Mouse (Mus musculus) cerebellum, adult 2 months (tissue): Measurements from ENCODE around the gene Cdca4. TPM values are rescaled to one million over a fixed set of nuclear protein-coding genes. Genes with fewer than 3 reads are reported as not detected.
"Not testable (repeated sequence)": the region's sequence is repeated elsewhere in the genome, so short reads cannot be mapped to it uniquely, and the experiment has no call there.

Source experiments
- DNase-seq, 2 experiments: peaks; one replicate each; pipeline ENCODE4 v3.0.0; 2021
- H3K27ac ChIP-seq: fragments of 200-500 bp; 2 replicates; pipeline ENCODE4 v1.5.1; 2012; ENCODE audit warnings: low read length, control low read depth, inconsistent platforms; ENCODE audit not compliant: insufficient read depth
- H3K27me3 ChIP-seq: fragments of 200-500 bp; 2 replicates; pipeline ENCODE4 v1.6.1; 2012; ENCODE audit warnings: inconsistent platforms, mild to moderate bottlenecking, low read length, moderate library complexity; ENCODE audit not compliant: control insufficient read depth, insufficient read depth
- H3K4me1 ChIP-seq: fragments of 200-500 bp; 2 replicates; pipeline ENCODE4 v1.6.1; 2011; ENCODE audit warnings: low read length; ENCODE audit not compliant: control insufficient read depth, insufficient read depth
- H3K4me3 ChIP-seq: fragments of 200-500 bp; replicated peaks from 2 replicates; pipeline ENCODE3; 2011; ENCODE audit warnings: mild to moderate bottlenecking, low read depth, low read length, control low read depth; ENCODE audit not compliant: insufficient read depth
- CTCF ChIP-seq: fragments of 200-500 bp; IDR thresholded peaks from 2 replicates; pipeline ENCODE4 v1.5.1; 2011; ENCODE audit warnings: low read depth, mild to moderate bottlenecking, control low read depth, low read length, moderate library complexity, borderline replicate concordance; ENCODE audit not compliant: insufficient read depth
- POLR2A ChIP-seq: fragments of 200-500 bp; IDR thresholded peaks from 2 replicates; pipeline ENCODE4 v1.6.1; 2011; ENCODE audit warnings: low read length, control low read depth, borderline replicate concordance; ENCODE audit not compliant: insufficient read depth
- WGBS: fragments of 180-500 bp; shearing (Covaris S2); methylation state at CpG from one replicate; pipeline ENCODE4 v1.1.7; 2018; 5-methylcytosine and 5-hydroxymethylcytosine counted together
- polyA plus RNA-seq: library from polyadenylated mRNA; depleted of rRNA; stranded (reverse); fragments of >200 nt; gene quantifications from 2 replicates; pipeline ENCODE4 v1.2.3, GENCODE M21; 2012

Cdca4 gene
- polyA plus RNA-seq, 1 experiment: 9.3 TPM

DNA sequence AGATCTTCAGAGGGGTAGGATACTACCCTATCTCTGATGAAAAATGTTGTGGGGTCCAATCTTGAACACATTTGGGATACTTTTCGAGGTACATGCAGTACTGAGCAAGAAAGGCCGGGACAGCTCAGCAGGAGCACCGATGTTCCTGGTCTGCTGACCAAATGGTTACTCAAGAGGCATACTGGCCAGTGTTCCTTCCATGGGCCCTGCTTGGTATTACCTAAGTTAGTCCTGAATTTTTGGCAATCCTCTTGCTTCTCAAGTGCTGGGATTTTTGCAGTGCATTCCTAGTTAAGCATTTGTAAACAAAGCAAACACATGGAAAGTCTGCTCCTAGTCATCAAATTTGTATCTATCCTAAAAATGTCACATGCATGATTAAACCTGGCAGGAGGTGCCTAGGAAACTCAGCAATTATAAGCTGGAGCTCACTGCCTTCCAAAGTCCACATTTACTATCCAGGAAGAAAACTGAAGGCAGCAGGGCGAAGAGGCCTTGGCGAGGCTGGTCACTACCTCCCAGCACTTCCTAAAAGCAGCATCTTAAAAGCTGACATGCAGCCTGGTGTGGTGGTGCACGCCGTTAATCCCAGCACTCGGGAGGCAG is 10.1 kb downstream of the Cdca4 start:
- Histone ChIP-seq H3K4me1 (peaks cover 4% of the 10 kb centered on the region; the same call in 1 of the 2 replicates), H3K4me3 (no peak overlapping the region), H3K27me3 (no peaks in the 10 kb centered on the region), H3K27ac (no peak overlapping the region)
- DNase-seq: no peak
- no peak for TF ChIP-seq POLR2A
- no peak for TF ChIP-seq CTCF
- 76% methylated on average over 8 of the region's 8 CpGs for WGBS

DNA sequence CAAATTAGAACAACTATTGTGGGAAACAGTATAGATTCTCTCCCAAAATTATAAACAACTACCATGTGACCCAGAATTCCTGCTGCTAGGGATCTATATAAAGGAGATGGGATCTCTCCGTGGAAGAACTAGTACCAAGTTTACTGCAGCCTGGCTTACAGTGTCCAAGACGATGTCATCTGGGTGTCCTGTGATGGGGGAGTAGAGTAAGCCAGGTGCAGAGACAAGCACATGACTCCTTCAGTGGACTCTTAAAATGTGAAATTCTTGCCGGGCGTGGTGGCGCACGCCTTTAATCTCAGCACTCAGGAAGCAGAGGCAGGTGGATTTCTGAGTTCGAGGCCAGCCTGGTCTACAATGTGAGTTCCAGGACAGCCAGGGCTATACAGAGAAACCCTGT is 12.4 kb downstream of the Cdca4 start:
- WGBS: 70% methylated on average over 7 of the region's 7 CpGs
- not testable (repeated sequence) for H3K27ac ChIP-seq, H3K27me3 ChIP-seq, H3K4me1 ChIP-seq, H3K4me3 ChIP-seq, DNase-seq

DNA sequence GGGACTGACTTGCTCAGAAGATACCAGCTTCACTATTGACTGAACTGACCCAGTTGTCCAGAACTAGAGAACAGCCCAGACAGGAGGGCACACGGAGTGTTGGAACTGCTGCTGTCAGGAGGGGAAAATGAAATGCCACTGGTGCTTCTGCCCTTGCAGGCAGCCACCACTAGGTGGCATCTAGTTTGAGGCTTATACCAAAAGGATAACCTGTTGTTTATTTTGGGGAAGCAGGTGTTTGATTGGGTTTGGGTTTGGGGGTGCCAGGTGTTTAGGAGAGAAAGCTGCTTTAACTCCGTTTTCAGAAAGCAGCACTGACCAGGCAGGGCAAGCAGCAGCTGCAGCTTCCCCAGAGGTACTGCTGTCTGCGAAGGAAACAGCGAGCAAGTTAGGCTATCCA is 12.9 kb downstream of the Cdca4 start:
- TF ChIP-seq POLR2A: no peak
- TF ChIP-seq CTCF: peak; percentile 77
- Histone ChIP-seq H3K27me3 (no peaks in the 10 kb centered on the region), H3K4me1 (no peaks in the 10 kb centered on the region; the same call in 1 of the 2 replicates), H3K27ac (no peak overlapping the region), H3K4me3 (no peak overlapping the region)
- DNase-seq: peak; percentile 48 to 63
- 49% methylated on average over 4 of the region's 4 CpGs for WGBS

DNA sequence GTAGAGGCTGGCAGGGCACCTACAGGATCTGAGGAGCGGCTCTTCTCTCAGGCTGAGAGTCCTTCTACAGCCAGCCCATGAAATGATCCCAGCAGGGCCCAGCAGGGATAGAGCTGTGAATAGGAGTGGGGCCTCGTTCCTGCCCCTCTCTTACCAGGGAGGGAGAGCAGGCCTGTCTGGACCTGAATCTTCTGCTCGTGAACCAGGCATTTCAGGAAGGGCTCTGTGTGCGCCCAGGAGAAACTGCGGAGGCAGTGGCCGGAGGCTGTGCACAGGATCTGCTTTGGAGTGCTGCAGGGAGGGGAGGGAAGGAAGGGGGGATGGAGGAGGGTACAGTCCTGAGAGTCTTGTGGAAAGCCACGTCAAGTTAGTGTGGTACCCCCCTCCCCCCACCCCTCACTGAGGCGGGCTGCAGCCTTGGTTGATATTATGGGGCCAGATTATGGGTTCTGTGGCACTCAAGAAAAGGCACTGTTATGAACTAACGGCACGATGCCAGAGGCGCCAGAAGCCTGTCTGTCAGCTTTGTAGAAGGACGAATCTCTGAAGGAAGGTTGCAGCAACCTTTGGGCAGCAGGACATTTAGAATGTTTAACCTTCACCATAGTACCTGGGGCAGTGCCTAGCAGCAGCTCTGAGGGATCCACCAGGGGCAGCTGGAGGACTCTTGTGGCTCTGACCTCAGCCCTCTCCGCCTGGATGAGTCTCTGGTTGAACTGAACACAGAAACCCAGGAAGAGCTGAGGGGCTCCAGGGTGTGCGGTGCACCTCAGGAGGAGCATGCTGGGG is 14.3 kb downstream of the Cdca4 start:
- WGBS: 77% methylated on average over 14 of the region's 14 CpGs

DNA sequence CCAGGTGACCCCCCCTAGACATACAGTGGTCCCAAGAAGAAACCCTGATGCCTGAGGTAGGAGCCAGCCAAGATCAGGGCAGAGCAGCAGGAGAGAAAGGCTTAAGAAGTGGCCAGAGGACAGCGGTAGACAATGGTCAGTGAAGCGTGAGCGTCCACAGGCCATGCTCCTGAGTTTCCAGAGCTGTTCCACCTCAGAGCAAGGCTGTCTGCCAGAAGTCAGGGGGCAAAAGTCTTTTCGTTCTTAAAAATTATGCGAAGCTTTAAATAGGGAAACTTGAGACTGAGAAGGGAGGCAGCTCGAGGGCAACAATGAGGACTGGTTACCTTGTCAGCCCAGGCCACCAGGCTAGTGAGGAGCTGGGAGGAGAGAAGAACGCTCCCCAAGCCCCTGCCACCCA is 15.9 kb downstream of the Cdca4 start:
- H3K27me3 ChIP-seq: no peaks in the 10 kb centered on the region
- H3K4me3 ChIP-seq: no peak overlapping the region
- H3K27ac ChIP-seq: no peak overlapping the region
- TF ChIP-seq POLR2A: no peak
- no peak for TF ChIP-seq CTCF
- 71% methylated on average over 7 of the region's 7 CpGs for WGBS
- DNase-seq: no peak
- peaks cover 4% of the 10 kb centered on the region; the same call in 1 of the 2 replicates for H3K4me1 ChIP-seq

More for the DNA sequence above, 14.3 kb downstream of the Cdca4 start:
- Histone ChIP-seq H3K27ac (no peak overlapping the region), H3K4me1 (no peaks in the 10 kb centered on the region), H3K4me3 (no peak overlapping the region), H3K27me3 (no peaks in the 10 kb centered on the region)
- DNase-seq: no peak
- no peak for TF ChIP-seq POLR2A
- no peak for TF ChIP-seq CTCF

DNA sequence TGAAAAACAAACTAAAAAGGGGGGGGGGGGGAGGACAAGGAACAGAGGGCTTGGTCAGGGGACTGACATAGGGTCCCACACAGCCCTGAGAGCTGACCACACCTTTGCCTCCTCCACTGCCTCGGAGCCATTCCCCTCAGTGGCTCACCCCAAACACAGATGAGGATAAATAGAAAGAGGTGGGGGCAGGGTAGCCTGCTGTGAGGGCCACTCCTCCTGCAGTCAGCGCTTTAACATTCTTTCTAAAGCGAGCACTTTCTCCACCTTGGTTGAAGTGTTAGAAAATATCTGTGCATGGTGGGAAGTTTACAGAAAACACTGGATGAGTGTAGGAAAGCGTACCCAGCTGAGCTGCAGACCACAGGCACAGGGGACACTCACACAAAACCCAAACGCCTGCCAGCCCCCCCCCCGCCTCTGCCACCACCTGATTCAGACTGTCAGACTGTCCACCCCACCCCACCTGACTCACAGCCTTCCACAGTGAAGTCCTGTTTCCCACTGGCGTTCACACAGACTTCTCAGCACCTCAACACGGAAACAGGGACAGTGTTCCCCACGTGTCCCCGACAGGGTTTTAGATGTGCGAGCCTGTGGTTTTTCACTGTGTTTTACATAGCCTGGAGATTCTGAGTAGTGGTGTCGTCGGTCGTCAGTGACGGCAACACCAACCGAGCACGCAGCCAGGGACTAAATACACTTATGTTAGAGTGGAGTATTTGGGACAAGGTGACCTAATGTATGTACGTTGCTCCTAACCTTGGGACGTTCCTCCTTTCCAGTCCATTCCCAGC is 18.9 kb downstream of the Cdca4 start:
- no peak for DNase-seq
- no peaks in the 10 kb centered on the region for H3K27me3 ChIP-seq
- WGBS: 60% methylated on average over 19 of the region's 19 CpGs
- H3K4me3 ChIP-seq: no peak overlapping the region
- H3K4me1 ChIP-seq: peaks cover 8% of the 10 kb centered on the region
- no peak overlapping the region for H3K27ac ChIP-seq
- TF ChIP-seq POLR2A: no peak
- no peak for TF ChIP-seq CTCF

GRCm38 (mm10) chr12:112809641-112810040 is 19.6 kb downstream of the Cdca4 start:
- TF ChIP-seq CTCF: no peak
- TF ChIP-seq POLR2A: no peak
- no peaks in the 10 kb centered on the region for H3K27me3 ChIP-seq
- peaks cover 8% of the 10 kb centered on the region for H3K4me1 ChIP-seq
- no peak overlapping the region for H3K27ac ChIP-seq
- 15% methylated on average over 8 of the region's 8 CpGs for WGBS
- peak overlapping the region; percentile 84 for H3K4me3 ChIP-seq
- DNase-seq: no peak
